Mouse (Mus musculus): ENCODE data around the gene Large1. TPM values are rescaled to one million over a fixed set of nuclear protein-coding genes. Genes with fewer than 3 reads are reported as not detected.
"Not testable (repeated sequence)": the region's sequence is repeated elsewhere in the genome, so short reads cannot be mapped to it uniquely, and the experiment has no call there.

The Large1 gene
- total RNA-seq, 2 experiments from 2014 or later, result 1.4 to 1.9 TPM

DNA sequence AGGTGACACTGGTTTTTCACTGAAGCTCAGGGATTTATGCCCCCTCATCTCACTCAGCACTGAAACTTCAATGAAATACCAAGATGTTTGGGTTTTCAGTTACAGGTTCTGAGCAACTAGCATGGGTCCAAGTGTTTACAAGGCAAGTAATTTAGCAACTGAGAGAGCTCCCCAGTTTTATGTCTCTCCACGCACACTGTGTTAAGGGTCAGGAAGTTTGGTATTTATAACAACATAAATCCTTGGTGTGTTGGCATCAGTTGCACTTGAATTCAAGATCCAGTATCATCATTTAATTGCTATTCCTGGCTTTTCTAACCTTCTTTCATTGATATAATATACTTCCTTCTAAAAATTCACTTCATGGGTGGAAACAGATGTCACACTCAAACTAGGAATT is 300.9 kb downstream of the Large1 start:
- ATAC-seq (replicated peaks; ENCODE audit: poor library complexity, severe bottlenecking), result no peak

DNA sequence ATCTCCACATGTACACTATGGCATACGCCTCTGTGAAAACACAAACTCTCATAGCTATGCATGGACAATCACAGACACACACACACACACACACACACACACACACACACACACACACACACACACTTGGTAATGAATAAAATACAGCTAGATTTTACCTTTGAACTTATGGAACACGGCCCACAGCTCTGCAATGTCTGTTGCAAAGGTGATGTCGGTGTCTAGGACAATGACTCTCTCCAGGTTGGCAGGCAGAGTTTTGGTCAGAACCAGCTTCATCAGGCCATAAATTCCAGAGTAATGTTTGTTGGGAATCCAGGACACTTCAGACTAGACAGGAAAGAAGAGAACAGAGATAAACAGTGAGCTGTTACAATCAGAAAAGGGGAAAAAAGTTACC is 305.2 kb downstream of the Large1 start:
- ATAC-seq (replicated peaks; ENCODE audit: poor library complexity, severe bottlenecking), result no peak

DNA sequence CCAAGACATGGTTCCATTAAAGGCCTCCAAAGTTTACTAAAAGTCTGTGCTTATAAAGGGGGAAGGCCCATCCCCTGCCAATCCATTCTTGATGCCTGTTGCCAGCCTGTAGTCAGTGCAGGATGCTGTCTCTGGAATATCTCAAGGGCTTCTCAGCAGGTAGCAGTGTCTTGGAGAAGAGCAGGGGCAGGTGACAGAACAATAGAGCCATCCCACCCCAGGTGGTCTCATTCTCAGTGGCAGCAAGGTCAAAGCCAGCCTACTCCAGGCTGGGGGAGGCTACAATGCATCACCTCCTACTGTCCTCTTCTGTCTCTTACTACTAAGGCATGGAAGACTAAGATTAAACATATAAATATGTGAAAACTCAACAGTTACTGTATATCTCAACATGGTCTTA is 323.6 kb downstream of the Large1 start:
- ATAC-seq (replicated peaks; ENCODE audit: poor library complexity, severe bottlenecking), result no peak

DNA sequence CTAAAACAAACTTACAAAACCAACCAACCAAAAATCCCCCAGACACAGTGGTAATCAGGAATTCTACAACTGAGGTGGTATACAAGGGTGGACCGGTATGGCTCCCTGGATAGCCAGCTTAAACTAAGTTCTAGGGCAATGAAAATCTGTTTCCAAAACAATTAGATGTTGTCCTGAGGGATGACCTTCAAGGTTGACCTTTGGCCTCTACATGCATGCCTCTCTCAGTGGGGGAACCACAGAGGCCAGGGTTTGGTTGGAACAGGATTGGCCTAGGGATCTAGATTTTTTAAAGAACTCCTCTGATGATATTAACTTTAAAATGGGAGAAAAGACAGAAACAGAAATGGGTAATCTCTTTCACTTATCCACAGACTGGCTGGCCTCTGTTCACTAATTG is 335.1 kb downstream of the Large1 start:
- ATAC-seq (replicated peaks; ENCODE audit: poor library complexity, severe bottlenecking), result no peak

DNA sequence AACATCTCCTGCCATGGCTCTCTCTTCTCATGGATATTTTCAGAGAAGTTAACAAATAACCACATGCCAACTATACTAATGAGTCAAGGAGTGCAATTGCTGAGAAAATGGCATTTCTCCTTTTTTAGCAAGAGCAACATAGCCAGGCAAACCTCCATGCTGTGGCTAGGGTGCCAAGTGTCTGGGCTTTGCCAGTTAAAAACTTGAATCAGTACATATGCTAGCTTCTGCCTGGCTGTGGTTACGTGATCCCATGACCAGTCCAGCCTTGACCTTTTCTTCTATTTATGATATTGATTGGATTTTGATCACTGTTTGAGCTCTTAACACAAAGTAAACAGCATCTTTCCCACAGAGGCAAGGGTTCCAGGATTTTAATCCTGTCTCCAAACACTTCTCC is 335.7 kb downstream of the Large1 start:
- ATAC-seq (replicated peaks; ENCODE audit: poor library complexity, severe bottlenecking), result no peak

DNA sequence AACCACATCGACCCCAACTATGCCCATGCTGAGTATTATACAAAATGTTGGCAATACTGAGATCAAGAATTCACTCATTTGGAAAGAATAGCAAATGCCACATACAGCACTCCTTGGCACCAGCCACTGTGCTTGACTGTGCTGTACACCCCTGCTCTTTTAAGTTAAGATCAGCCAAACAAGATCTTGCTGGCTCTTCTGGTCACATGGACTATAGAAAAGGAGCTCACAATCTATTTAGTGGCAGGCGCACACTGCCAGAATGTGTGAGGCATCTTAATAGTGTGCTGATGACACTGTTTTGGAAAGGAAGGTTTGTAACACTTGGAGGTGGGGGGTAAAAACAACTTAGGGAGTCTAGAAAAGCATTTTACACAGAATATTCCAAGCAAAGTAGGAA is 337.0 kb downstream of the Large1 start:
- ATAC-seq (replicated peaks; ENCODE audit: poor library complexity, severe bottlenecking), result no peak

DNA sequence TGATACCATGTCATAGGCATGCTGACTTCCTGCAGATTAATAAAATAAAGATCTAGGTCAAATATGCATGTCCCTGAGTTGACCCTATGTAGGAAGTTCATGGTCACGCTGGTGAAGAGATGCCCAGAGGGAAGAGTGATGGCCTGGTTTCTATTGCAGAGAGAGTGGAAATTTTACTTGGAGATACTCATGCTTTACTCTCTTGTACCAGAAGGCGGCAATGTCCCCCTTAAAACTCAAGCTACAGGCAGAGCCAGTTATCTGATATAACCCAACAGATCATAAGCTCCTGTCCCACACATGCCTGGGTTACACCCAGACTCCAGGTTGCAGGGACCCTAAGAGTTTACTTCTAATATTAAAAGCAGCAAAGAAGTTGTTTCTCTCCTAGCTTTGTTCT is 345.9 kb downstream of the Large1 start:
- ATAC-seq (replicated peaks; ENCODE audit: poor library complexity, severe bottlenecking), result no peak

DNA sequence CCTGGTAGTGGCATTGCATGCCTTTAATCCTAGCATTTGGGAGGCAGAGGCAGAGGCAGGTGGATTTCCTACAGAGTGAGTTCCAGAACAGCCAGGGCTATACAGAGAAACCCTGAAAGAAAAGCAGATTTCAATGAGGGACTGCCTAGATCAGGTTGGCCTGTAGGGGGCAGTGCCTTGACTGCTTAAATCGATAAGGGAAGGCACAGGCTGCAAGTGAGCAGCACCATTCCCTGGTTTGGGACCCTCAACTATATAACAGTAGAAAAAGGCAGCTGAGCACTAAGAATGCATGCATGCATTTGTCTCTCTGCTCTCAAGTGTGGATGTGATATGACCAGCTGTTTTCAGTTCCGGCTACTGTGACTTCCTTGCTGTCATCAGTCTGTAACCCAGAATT is 349.5 kb downstream of the Large1 start:
- peak; percentile 67; the same call in 1 of the 2 replicates for ATAC-seq (replicated peaks; ENCODE audit: poor library complexity, severe bottlenecking)

DNA sequence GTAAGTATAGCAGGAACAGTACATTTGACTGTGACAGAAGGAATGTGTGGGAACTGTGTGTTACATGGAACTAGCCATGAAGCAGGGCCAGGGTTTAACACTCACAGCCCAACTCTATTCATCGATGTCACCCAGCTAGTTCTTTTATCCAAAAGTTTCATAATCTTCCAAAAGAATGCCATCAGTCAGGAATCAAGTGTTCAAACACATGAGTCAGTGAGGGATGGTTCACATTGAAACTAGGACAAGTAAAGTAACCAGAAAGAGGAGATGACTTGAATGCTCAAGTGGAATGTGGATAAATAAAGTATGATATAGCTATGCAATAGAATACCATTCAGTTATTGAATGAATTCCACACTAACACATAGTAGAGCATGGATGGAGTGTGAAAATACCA is 359.5 kb downstream of the Large1 start:
- ATAC-seq (replicated peaks; ENCODE audit: poor library complexity, severe bottlenecking), result no peak

DNA sequence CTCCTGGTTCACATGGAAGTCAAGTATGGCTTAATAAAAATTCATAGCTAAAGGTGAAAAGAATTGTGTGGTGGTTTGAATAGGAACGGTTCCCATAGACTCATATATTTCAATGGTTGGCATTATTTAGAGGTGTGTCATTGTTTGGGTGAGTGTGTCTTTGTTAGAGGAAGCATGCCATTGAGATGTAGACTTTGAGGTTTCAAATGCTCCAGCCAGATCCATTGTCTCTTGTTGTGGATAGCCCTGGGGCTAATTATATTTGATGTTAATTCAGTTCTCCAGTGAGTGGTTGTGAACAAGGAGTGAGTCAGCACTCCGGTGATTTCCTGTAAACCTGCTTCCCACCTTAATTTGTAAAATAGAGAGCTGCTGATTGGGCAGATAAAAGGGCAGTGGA is 362.9 kb downstream of the Large1 start:
- no peak for ATAC-seq (replicated peaks; ENCODE audit: poor library complexity, severe bottlenecking)

DNA sequence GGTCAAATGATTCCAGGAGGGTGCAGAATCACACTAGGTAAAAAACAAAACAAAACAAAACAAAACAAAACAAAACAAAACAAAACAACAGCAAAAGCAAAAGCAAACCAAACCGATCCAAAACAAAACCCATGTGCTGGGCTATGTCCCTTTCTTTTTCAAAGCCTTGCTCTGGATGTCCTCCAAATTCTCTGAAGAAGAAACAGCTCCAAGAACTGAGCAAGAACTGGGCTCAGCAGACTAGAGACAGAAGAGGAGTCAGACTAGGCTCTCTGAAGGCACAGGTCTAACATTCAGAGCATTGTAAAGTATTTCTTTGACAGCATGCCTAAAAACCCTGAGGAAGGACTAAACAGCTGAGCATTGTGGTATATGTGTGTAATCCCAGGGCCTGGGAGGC is 370.5 kb downstream of the Large1 start:
- no peak for ATAC-seq (replicated peaks; ENCODE audit: poor library complexity, severe bottlenecking)

DNA sequence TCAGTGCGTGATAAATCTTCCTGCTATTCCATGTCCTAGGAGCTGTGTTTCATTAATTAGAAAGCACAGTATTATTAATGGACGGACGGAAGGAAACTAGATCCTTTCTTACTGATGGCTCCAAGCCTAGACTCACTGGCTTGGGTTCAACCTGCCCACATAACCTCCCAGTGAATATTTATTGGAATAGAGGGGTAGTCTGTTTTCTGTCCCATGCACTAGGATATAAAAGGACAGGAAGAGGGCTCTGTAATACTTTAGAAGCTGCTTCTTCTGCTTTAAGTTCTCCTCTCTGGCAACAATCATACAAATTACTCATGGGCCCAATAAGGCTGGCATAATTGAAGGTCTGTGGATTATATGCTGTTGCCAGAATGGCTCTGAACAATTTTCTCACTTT is 398.3 kb downstream of the Large1 start:
- ATAC-seq (replicated peaks; ENCODE audit: poor library complexity, severe bottlenecking), result no peak

DNA sequence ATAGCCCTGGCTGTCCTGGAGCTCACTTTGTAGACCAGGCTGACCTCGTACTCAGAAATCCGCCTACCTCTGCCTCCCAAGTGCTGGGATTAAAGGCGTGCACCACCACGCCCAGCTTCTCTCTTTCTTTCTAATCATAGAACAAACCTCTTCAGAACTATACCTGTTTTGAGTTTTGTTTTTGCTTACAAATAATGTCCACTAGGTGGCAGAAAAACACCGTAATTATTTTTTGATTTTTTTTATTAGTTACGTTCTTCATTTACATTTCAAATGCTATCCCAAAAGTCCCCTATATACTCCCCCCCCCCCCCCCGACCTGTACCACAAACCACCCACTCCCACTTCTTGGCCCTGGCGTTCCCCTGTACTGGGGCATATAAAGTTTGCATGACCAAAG is 411.9 kb downstream of the Large1 start:
- ATAC-seq (replicated peaks; ENCODE audit: poor library complexity, severe bottlenecking), result not testable (repeated sequence)

DNA sequence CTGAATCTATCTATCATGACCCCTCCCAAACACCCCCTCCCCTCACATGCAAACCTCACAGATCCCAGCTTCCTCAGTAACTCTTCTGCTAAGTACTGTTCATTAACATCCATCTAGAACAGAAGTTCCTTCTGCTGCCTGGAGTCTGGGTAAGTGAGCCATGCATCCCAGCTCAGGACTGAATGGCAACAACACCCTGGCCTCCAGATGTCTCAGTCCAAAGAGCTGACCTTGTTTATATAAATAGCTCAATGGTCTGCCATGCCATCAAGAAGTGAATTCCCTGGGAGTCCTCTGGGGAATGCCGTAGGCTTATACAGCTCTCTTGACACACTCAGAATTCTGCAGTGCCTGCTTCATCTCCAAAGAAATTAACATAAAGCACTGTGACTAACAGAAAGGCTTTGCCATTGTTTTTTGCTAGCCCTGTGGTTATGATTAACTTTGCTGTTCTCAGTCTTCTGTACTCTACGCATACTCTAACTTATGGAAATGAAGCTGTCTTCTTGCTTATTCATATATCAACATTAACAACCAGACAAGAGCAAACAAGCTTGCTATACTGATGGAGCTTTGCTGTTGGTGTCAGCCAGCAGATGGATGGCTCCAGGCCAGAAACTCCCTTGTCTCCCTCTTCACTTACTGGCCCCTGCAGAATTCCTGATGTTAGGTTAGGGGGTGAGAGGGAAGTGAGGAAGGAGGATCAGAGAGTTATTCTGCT is 434.0 kb downstream of the Large1 start:
- no peak for ATAC-seq (replicated peaks; ENCODE audit: poor library complexity, severe bottlenecking)

DNA sequence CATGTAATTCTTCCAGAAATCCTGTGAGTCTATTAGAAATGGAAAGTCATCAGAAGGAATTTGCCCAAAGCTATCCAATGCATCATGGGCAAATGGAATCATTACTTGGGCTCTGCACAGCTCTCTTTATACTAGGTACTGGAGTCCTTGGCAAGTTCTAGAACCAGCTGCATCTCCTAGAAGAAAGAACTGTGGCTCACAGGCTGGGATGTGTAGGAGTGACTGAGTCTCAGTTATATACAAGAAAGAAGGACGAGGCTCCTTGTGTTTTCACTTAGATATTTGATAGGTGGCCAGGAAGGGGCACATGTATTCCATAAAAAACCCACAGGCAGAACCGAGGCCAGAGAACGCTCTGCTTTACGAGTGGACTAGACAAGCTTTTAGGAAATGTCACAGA is 447.8 kb downstream of the Large1 start:
- no peak for ATAC-seq (replicated peaks; ENCODE audit: poor library complexity, severe bottlenecking)

DNA sequence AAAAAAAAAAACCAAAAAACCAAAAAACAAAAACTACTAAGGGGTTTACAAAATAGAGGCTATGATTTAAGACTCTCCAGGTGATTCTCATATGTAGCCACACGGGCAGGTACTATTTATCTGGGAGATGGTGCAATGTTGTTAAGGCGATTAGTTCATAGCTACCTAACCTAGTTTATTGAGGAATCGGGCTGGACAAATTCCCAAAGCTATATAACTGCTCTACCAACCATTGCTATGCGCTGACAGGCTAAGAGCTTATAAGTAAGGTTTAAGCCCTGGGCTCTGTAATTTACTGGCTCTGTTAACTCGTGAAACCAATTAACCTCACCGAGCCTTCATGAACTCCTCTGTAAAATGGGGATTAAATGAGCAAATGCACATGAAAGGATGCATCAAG is 451.7 kb downstream of the Large1 start:
- ATAC-seq (replicated peaks; ENCODE audit: poor library complexity, severe bottlenecking), result no peak

DNA sequence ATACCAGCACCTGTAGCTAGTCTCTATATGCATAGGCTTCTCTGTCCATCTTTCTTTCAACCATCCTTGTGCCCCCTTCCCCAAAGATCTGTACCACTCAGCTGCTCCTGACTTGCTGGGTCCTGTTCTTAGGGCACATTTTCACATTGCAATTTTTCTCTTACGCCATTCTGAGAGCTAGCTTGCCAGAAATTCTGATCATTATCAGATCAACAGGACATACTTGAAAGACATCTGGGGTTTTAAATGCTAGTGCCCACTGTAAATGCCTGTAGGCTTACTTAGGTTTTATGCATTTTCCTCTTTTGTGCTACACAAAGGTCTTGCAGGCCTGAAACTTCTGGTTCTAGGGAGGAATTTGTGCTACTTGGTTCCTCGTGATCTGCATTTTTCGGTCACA is 454.0 kb downstream of the Large1 start:
- no peak for ATAC-seq (replicated peaks; ENCODE audit: poor library complexity, severe bottlenecking)

DNA sequence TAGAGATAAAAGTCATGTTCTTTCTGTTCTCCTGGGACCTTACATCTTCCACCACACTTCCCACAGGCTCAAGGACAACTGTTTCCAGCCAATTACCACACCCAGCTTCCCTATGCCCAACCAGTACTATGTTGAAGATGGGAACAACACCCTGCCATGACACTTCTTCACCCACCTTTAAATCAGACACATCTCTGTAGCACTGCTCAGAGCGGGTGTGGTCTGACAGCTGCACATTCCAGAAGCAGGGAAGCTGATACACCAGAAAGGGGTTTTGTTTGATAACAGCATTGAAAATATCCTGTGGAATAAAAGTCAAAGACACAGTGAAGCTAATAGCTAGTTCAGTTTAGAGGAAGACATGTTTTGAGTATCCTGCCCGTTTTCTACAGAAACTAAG is 470.3 kb downstream of the Large1 start:
- ATAC-seq (replicated peaks; ENCODE audit: poor library complexity, severe bottlenecking), result no peak

DNA sequence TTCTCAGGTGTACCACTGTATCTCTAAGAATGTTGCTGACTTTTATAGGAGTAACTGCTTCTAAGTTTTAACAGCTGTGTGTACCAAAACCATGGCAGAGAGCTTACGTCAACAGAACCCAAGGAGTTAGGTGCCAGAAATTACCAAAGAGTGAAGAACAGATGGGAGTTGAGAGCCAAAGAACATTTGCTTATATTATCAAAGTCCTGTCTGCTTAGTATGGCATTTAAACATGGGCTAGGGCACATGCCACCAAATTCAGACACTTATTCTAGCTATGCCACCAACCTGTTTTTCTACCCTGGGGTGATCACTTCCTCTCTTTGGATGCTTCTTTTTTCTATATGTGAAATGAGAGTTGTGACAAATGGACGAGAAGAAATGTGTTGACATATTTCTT is 479.9 kb downstream of the Large1 start:
- ATAC-seq (replicated peaks; ENCODE audit: poor library complexity, severe bottlenecking), result no peak

DNA sequence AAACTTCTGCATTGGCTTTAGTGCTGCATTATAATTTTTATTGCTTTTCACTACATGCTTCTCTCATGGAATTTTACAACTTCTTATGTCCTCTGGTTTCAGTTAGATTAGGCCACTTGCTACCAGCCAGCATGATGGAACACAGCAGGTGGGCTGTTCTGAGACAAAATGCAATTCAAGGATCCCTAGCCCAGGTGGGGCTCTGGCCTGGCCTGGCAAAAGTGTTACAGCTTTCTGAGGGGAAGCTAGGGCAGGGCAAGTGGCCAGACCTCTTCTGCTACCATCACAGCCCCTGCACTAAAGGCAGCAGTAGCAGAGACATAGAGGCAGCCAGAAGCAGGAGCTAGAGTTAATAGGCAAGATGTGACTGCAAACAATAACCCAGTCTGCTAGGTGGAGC is 506.5 kb downstream of the Large1 start:
- ATAC-seq (replicated peaks; ENCODE audit: poor library complexity, severe bottlenecking), result no peak

DNA sequence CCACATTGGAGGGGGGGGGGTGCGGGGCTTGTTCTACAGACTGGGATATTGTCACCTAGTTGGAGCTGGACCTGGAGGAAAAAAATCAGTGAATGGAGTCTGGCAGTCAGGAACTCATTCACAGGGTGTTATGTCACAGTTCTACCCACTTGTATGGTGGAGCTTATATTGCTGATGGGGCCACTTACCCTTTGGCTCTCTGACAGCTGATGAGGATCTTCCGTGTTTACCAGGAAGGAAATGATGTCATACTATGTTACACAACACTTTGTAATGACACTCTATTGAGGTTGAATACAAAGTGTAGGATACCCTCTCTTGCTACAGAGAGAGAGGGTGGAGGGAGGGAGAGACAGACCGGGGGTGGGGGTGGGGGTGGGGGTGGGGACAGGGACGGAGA is 517.5 kb downstream of the Large1 start:
- ATAC-seq (replicated peaks; ENCODE audit: poor library complexity, severe bottlenecking), result peak; percentile 85

DNA sequence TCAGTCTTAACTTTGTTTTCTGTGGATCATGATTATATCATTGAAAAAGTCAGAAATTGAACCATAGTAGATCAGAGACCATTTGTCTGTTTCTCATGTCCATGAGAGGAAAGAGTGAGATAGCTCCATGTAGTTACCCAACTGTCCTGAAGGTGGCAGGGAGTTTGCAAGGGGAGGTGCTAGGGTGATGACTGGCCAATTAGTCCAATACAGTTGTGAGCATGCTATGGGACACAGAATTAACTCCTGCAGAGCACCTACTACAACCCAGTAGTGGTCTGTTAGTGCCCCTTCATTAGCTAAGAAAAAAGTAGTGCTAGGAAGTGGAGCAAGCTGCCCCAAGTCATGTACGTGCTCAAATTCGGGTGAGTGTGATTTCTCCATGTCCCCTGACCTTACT is 520.2 kb downstream of the Large1 start:
- peak; percentile 40; the same call in 1 of the 2 replicates for ATAC-seq (replicated peaks; ENCODE audit: poor library complexity, severe bottlenecking)

DNA sequence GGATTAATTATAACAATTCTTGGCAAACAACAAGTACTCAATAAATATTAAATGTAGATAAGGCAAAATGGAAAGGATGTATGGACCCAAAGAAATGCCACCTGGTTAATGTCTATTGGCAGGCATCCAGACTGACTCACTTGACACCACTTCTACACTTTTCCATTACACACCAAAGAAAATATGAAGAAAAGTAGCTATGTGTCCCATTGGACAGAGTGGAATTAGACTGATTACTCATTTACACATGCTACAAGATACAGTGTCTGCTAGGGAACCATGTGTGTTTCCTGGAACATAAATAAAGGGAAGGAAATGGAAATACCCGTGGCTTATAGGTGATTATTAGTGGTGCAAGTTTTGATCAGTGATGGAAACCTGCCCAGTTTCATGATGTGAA is 521.0 kb downstream of the Large1 start:
- no peak for ATAC-seq (replicated peaks; ENCODE audit: poor library complexity, severe bottlenecking)
